Mouse (Mus musculus) E14TG2a.4 (cell line): ENCODE measurements at regions not wholly inside any gene's neighbourhood (a gene's known extent, or its start where the extent isn't known, plus 50 kb on each side); places are given as distances from the start of the nearest gene placed in this dataset.

Source experiments
- H3K27me3 ChIP-seq: 2 replicates; pipeline ENCODE4 v1.6.1; 2014; ENCODE audit warnings: low read length, control low read depth; ENCODE audit not compliant: insufficient read depth
- H3K36me3 ChIP-seq: 2 replicates; pipeline ENCODE4 v1.6.1; 2014; ENCODE audit warnings: low read length, control low read depth; ENCODE audit not compliant: insufficient read depth
- H3K4me1 ChIP-seq: replicated peaks from 2 replicates; pipeline ENCODE4 v1.6.1; 2014; ENCODE audit warnings: low read depth, low read length, control low read depth
- H3K4me3 ChIP-seq: replicated peaks from 2 replicates; pipeline ENCODE4 v1.5.1; 2014; ENCODE audit warnings: mild to moderate bottlenecking, low read length
- H3K9me3 ChIP-seq: 2 replicates; pipeline ENCODE4 v1.6.1; 2014; ENCODE audit warnings: low read length, control low read depth
- CTCF ChIP-seq: conservative IDR thresholded peaks from 2 replicates; pipeline ENCODE4 v1.5.1; 2014; ENCODE audit warnings: low read length
- NANOG ChIP-seq: IDR thresholded peaks from 2 replicates; pipeline ENCODE4 v1.6.1; 2014; ENCODE audit warnings: borderline replicate concordance, low read length, mixed read lengths
- POU5F1 ChIP-seq: IDR thresholded peaks from 2 replicates; pipeline ENCODE4 v1.6.1; 2014; ENCODE audit warnings: low read length, borderline replicate concordance

DNA sequence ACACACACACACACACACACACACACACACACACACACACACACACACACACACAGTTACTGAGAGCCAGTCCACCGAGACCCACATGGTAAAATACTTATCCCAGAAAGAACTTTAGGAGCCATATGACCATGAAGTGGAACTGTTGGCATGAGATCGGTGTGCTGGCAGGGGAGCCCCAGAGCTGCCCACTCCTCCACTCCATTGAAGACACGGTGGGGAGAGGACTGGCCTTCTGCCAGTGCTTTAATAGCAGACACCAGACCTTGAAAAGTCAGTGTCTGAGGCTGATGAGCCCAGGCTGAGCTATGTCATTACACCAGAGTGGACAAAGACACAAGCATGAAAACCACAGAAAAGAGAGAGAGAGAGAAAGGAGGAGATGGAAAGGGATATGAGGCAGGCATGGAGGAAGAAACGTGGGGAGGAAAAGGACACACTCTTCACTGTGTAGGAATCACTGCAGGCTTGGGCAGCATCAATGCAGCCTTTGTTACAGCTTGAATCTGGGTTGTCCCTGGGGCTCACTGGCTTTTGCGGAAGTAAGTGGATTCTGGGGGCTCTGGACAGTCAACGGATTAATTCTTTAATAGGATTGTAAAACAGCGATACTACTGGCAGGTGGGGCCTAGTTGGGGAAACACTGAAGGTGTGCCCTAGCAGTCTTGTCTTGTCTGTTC, 64.2 kb upstream of the Lrpap1 start:
- no peaks in the 10 kb centered on the region for H3K4me1 ChIP-seq
- no peak overlapping the region for H3K4me3 ChIP-seq
- H3K27me3 ChIP-seq: 0 out of 2 replicates have a peak, but pooled peaks cover 4% of the 10 kb centered on the region
- no peaks in the 10 kb centered on the region for H3K9me3 ChIP-seq
- no peaks in the 10 kb centered on the region for H3K36me3 ChIP-seq
- no peak for TF ChIP-seq POU5F1
- TF ChIP-seq CTCF: no peak
- TF ChIP-seq NANOG: no peak

DNA sequence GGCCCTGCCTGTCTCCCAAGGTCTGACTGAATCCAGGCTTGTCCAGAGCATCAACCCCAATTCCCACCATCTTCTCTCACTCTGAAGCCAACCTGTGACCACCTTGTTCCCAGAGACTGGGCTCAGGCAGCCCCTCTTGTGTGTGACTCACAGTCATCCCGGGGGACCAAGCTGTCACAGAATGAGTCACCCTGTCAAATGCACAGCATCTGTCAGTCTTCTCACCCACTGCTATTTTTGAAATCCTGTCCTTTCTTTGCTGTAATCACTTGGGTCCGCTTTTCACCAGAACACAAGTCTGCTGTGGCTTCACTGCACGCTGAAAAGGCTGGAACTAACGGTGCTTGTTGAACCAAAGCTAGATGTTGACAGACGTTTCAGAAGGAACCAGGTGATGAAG, 63.3 kb upstream of the Lrpap1 start:
- TF ChIP-seq CTCF (no peak), NANOG (no peak), POU5F1 (no peak)
- no peaks in the 10 kb centered on the region for H3K9me3 ChIP-seq
- H3K36me3 ChIP-seq: no peaks in the 10 kb centered on the region

DNA sequence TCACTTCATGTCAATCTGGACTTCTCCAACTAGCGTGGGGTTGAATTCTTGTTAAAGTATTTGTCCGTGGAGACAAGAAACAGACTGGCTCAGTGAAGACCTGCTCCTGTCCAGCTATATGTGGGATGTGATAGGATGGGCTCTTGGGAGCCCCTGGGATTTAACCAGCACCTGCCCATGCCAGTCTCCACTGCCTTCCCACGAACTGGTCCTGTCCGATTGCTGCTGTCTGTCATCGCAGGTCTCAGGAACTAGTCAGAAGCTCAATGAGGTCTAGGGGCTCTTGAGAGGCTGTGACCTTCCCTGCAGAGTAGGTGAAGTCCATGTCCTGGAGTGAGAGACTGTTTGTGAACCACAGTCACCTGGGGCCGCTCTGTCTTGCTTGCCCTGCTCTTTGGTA, 62.8 kb upstream of the Lrpap1 start:
- H3K4me1 ChIP-seq: no peaks in the 10 kb centered on the region
- H3K9me3 ChIP-seq: no peaks in the 10 kb centered on the region
- TF ChIP-seq POU5F1: no peak
- no peak for TF ChIP-seq CTCF
- TF ChIP-seq NANOG: no peak
- 0 out of 2 replicates have a peak, but pooled peaks cover 4% of the 10 kb centered on the region for H3K27me3 ChIP-seq
- H3K36me3 ChIP-seq: no peaks in the 10 kb centered on the region
- H3K4me3 ChIP-seq: no peak overlapping the region

More for the DNA sequence above, 63.3 kb upstream of the Lrpap1 start:
- Histone ChIP-seq H3K4me3 (no peak overlapping the region), H3K4me1 (no peaks in the 10 kb centered on the region), H3K27me3 (0 out of 2 replicates have a peak, but pooled peaks cover 4% of the 10 kb centered on the region)

DNA sequence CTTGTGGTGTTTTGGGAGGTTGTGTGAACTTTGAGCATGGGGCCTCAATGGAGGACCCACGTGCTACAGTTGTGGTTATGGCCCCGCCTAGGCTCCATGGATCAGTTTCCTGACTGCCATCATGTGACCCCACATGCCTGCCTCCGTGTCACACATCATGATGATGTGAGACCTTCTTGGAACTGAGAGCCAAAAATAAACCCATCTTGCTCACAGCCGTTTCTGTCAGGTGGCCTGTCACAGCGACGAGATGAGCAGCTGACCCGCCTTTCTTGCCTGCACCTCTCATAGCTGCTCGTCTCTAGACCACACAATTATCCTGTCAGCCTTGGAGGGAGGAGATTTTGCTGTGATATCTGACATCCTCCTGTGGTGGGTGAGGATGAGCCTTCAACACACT, 60.4 kb upstream of the Lrpap1 start:
- no peaks in the 10 kb centered on the region for H3K36me3 ChIP-seq
- TF ChIP-seq POU5F1 (no peak), NANOG (no peak), CTCF (no peak)

DNA sequence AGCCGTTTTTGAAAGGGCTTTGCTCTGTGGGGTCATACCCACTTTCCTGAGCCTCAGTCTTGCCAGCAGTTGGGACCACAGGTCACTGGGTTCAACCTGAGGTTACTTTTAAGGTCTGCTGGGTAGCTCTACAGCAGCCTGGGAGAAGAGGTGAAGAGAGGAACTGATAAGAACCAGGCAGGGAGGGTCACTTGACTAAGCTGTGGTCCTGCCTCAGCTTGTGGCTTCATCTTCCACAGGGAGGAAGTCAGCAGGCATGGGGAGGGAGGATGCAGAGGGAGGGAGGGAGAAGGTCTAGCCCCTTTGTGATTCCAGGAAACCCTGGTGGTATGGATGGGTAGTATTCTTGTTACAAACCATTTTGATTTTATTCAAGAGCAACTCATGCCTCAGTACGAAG, 59.9 kb upstream of the Lrpap1 start:
- Histone ChIP-seq H3K4me1 (no peaks in the 10 kb centered on the region), H3K4me3 (no peak overlapping the region), H3K36me3 (no peaks in the 10 kb centered on the region), H3K27me3 (0 out of 2 replicates have a peak, but pooled peaks cover 4% of the 10 kb centered on the region), H3K9me3 (no peaks in the 10 kb centered on the region)
- no peak for TF ChIP-seq CTCF
- TF ChIP-seq NANOG: no peak
- TF ChIP-seq POU5F1: no peak

More for the DNA sequence above, 60.4 kb upstream of the Lrpap1 start:
- Histone ChIP-seq H3K4me1 (no peaks in the 10 kb centered on the region), H3K9me3 (no peaks in the 10 kb centered on the region), H3K4me3 (no peak overlapping the region), H3K27me3 (0 out of 2 replicates have a peak, but pooled peaks cover 4% of the 10 kb centered on the region)

DNA sequence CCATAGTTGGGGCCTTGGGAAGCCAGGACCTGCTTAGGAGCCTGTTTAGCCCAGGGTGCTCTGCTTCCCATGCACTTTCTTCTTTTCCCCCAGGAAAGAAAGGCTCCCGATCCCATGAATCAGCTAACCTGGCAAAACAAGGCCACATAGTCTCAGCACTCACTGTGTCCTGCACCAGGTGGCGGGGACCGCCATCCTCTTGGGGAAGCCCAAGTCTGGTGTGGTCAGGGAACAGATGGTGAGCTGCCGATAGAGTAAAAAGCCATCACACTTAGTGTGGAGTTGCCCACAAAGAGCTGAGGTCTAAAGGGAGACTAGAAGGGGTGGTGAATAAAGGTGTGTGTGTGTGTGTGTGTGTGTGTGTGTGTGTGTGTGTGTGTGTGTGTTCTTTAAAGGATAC, 57.0 kb upstream of the Lrpap1 start:
- Histone ChIP-seq H3K27me3 (peaks cover 17% of the 10 kb centered on the region), H3K36me3 (no peaks in the 10 kb centered on the region), H3K4me3 (no peak overlapping the region), H3K4me1 (peaks cover 5% of the 10 kb centered on the region), H3K9me3 (no peaks in the 10 kb centered on the region)
- no peak for TF ChIP-seq POU5F1
- no peak for TF ChIP-seq NANOG
- TF ChIP-seq CTCF: no peak

DNA sequence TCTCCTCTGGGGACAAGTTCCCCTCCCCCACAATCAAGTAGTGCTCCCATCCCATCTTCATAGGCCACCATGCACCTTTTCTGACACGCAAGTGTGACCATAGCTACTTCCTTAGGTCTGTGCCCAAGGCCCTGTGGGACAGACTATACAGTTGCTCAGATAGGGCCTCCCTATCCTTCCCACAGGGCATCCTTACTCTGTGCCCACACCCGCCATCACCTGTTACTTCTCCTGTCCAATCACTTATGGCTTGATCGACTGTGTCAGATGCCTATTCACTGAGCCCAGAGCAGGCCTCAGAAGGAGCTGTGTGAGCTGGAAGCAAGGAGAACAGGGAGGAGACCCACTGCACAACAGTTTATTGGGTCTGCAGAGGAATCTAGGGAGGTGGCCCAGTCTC, 56.6 kb upstream of the Lrpap1 start:
- Histone ChIP-seq H3K4me3 (no peak overlapping the region), H3K4me1 (peaks cover 5% of the 10 kb centered on the region), H3K9me3 (no peaks in the 10 kb centered on the region), H3K27me3 (peaks cover 22% of the 10 kb centered on the region), H3K36me3 (no peaks in the 10 kb centered on the region)
- no peak for TF ChIP-seq POU5F1
- TF ChIP-seq CTCF: no peak
- TF ChIP-seq NANOG: no peak

DNA sequence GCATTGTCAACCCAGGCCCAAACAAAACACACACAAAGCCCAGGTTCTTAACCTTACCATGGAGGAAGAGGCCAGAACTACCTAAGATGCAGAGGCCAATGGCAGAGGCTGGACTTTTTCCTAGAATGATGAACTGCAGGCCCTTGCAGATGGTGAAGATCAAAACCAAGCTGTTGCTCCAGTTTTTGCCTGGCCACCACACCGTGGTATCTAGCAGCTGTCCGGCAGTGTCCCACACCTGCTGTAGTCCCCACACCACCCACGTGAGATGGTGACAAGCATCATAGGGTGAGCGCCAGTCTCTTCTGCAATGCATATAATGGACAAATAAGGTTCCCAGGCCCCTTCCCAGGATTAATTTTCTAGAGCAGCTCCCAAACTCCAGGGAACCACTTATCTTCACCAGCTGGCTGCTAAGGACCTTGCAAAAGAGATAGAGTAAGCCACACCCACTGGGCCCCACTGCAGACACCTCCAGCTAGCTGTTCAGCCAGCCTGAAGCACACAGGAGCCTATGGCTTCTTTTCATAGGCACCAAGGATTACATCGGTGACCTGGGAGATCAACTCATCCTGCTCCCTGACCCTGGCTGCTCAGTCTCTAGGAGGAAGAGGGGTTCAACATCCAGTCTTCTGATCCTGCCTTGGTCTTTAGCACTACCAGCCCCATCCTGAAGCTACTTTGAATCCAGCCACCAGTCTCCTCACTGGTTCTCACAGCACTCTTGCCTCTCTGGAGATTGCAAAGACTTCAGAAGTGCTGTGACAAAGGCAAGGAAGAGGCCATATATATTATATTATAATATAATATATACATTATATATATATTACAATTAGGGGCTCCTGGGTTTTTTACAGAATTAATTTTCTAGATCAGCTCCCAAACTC, 55.6 kb upstream of the Lrpap1 start:
- H3K4me1 ChIP-seq: peaks cover 5% of the 10 kb centered on the region
- H3K4me3 ChIP-seq: no peak overlapping the region
- H3K9me3 ChIP-seq: no peaks in the 10 kb centered on the region
- TF ChIP-seq POU5F1: no peak
- TF ChIP-seq NANOG: no peak
- TF ChIP-seq CTCF: no peak
- peaks cover 24% of the 10 kb centered on the region for H3K27me3 ChIP-seq
- H3K36me3 ChIP-seq: no peaks in the 10 kb centered on the region
